In genomic region chr11:109348408-109348807, GRCm38 (mm10) we compare ENCODE assay signal across 12 mouse cellular contexts. TPM values are rescaled to one million over a fixed set of nuclear protein-coding genes. Genes with fewer than 3 reads are reported as not detected.
DNase-seq lines count a peak whose midpoint lies in the region; ATAC-seq and TF ChIP-seq lines count a peak whose summit lies in the region.
"Had no signal": no experiment of that assay in that cellular context is flagged by ENCODE, and none has a peak within 500 bp of the region (broad histone marks: within the 10 kb centered on the region; RNA-seq: fewer than 3 reads in every experiment).

No protein-coding gene starts in this region.

- no peaks in the 10 kb centered on the region for H3K27me3 ChIP-seq in thymus, adult 2 months (ENCODE audit: control insufficient read depth, insufficient read depth, low read length)
- no peaks in the 10 kb centered on the region for H3K27me3 ChIP-seq in midbrain, postnatal 0 days (ENCODE audit: insufficient read depth, low read length)
- H3K27me3 ChIP-seq: embryonic facial prominence, embryonic 13.5 days; forebrain, embryonic 13.5 days had no signal

- ATAC-seq in midbrain, postnatal 0 days (ENCODE audit: low FRiP score) = no peak

- DNase-seq in gastrocnemius, adult 2 months = no peak
- DNase-seq in gastrocnemius, postnatal 4 days (ENCODE audit: low spot score in 2 of 2) = no peak
- no peak for DNase-seq in thymus, adult 2 months
- no peak for DNase-seq in thymus, postnatal 14 days
- DNase-seq in lung, postnatal 25 days (ENCODE audit: low spot score) = peak; percentile 62
- DNase-seq in yolk sac, embryonic 10.5 days (ENCODE audit: low spot score) = peak; percentile 54
- no peak for DNase-seq in midbrain, postnatal 0 days (ENCODE audit: low spot score)
- no peak for DNase-seq in ovary, postnatal 36 days (ENCODE audit: low spot score)
- DNase-seq: adrenal gland, postnatal 25 days had no signal

- no peak overlapping the region for H3K4me3 ChIP-seq in gastrocnemius, adult 2 months
- H3K4me3 ChIP-seq in thymus, adult 2 months (ENCODE audit: control insufficient read depth, insufficient read depth, low read length) = no peak overlapping the region
- no peak overlapping the region for H3K4me3 ChIP-seq in midbrain, postnatal 0 days (ENCODE audit: low read depth, low read length)
- H3K4me3 ChIP-seq: embryonic facial prominence, embryonic 13.5 days; forebrain, embryonic 13.5 days; limb, embryonic 10.5 days had no signal

- H3K9ac ChIP-seq in midbrain, postnatal 0 days (replicated peaks; ENCODE audit: low read length, poor library complexity, severe bottlenecking) = no peak overlapping the region
- H3K9ac ChIP-seq: embryonic facial prominence, embryonic 13.5 days; forebrain, embryonic 13.5 days had no signal

- H3K36me3 ChIP-seq in thymus, adult 2 months (ENCODE audit: control insufficient read depth, insufficient read depth, low read length) = no peaks in the 10 kb centered on the region
- no peaks in the 10 kb centered on the region for H3K36me3 ChIP-seq in midbrain, postnatal 0 days (ENCODE audit: insufficient read depth, low read length)
- H3K36me3 ChIP-seq: embryonic facial prominence, embryonic 13.5 days; limb, embryonic 10.5 days had no signal

- no peak overlapping the region for H3K4me2 ChIP-seq in midbrain, postnatal 0 days (ENCODE audit: low read depth, low read length, poor library complexity, severe bottlenecking)
- H3K4me2 ChIP-seq: forebrain, embryonic 13.5 days had no signal

- H3K27ac ChIP-seq in gastrocnemius, adult 2 months = peak overlapping the region; percentile 87
- peak overlapping the region; percentile 12; the same call in 1 of the 2 replicates for H3K27ac ChIP-seq in thymus, adult 2 months (ENCODE audit: control insufficient read depth, insufficient read depth, low read length)
- no peak overlapping the region for H3K27ac ChIP-seq in midbrain, postnatal 0 days (ENCODE audit: low read depth, low read length)
- H3K27ac ChIP-seq: limb, embryonic 10.5 days had no signal

- no peak for TF ChIP-seq CTCF in gastrocnemius, adult 2 months (IDR thresholded peaks at IDR 0.05)
- TF ChIP-seq CTCF in thymus, adult 2 months (IDR thresholded peaks at IDR 0.05; ENCODE audit: borderline replicate concordance, control insufficient read depth, extremely low read depth, insufficient read depth, low read length, poor library complexity) = no peak
- TF ChIP-seq CTCF in midbrain, postnatal 0 days (IDR thresholded peaks at IDR 0.05) = no peak

- no peaks in the 10 kb centered on the region for H3K9me3 ChIP-seq in midbrain, postnatal 0 days (ENCODE audit: low read length)
- H3K9me3 ChIP-seq: embryonic facial prominence, embryonic 13.5 days; forebrain, embryonic 13.5 days; limb, embryonic 10.5 days had no signal

- no peak for TF ChIP-seq POLR2A in thymus, adult 2 months (IDR thresholded peaks at IDR 0.05; ENCODE audit: control insufficient read depth, extremely low read depth, insufficient read depth, low read length, poor library complexity)

- peaks cover 19% of the 10 kb centered on the region for H3K4me1 ChIP-seq in thymus, adult 2 months (replicated peaks; ENCODE audit: control insufficient read depth, insufficient read depth, low read length)
- no peaks in the 10 kb centered on the region for H3K4me1 ChIP-seq in midbrain, postnatal 0 days (ENCODE audit: insufficient read depth, low read length)

- intact Hi-C loops in gastrocnemius, adult 2 months (cut with DNase I) = no loop called here

- WGBS in thymus, adult 2 months = 34% methylated on average over 12 of the region's 12 CpGs
- WGBS in midbrain, postnatal 0 days = 71% methylated on average over 12 of the region's 12 CpGs

RNA-seq across cellular contexts. Expression of gene Gna13, which starts 14.2 kb away (rescaled TPM):
- total RNA-seq in gastrocnemius, adult 2 months (2021) = 10 to 100 TPM; 25.6 to 27.8 TPM
- 10 to 100 TPM; 47.3 to 54.5 TPM for total RNA-seq in gastrocnemius, postnatal 4 days (2021)
- 49.6 and 56.1 TPM in 2 replicates for polyA plus RNA-seq in thymus, adult 2 months (2012; rRNA removed)
- total RNA-seq in midbrain, postnatal 0 days (2014; rRNA removed) = 50.3 and 61.0 TPM in 2 replicates
- polyA plus RNA-seq in midbrain, postnatal 0 days (2015; fragmentation: Nextera tagmentation; extraction: Ambion mirVana) = 31.1 and 35.3 TPM in 2 replicates

RNA-seq across cellular contexts. Expression of gene Rgs9, which starts 50.5 kb away (rescaled TPM):
- total RNA-seq in gastrocnemius, adult 2 months (2021) = under 1 TPM; 0.13 to 0.20 TPM
- total RNA-seq in gastrocnemius, postnatal 4 days (2021) = 1 to 10 TPM; 1.8 to 1.9 TPM
- polyA plus RNA-seq in thymus, adult 2 months (2012; rRNA removed) = 0.61 and 1.2 TPM in 2 replicates
- 33.8 and 42.1 TPM in 2 replicates for total RNA-seq in midbrain, postnatal 0 days (2014; rRNA removed)
- 19.3 and 23.3 TPM in 2 replicates for polyA plus RNA-seq in midbrain, postnatal 0 days (2015; fragmentation: Nextera tagmentation; extraction: Ambion mirVana)

Comparison
In these comparisons a context has a peak if more than half of its experiments do, and no peak if none do; other contexts are left out.
1. DNase-seq: peak in lung, postnatal 25 days (single experiment) and yolk sac, embryonic 10.5 days (single experiment); none in gastrocnemius, adult 2 months (single experiment), gastrocnemius, postnatal 4 days (0 of 2), thymus, adult 2 months (single experiment), thymus, postnatal 14 days (single experiment), midbrain, postnatal 0 days (single experiment) and ovary, postnatal 36 days (single experiment).
2. RNA of gene Rgs9, which starts 50.5 kb away (total RNA-seq): 33.8 to 42.1 TPM in midbrain, postnatal 0 days; 1.8 to 1.9 TPM in gastrocnemius, postnatal 4 days and 0.13 to 0.20 TPM in gastrocnemius, adult 2 months; every median in the first group is over 10 times any median in the second.